Mouse (Mus musculus) lung, postnatal 0 days (tissue): ENCODE results near the gene Churc1.

Experiments used
- CTCF ChIP-seq: IDR thresholded peaks from 2 replicates; pipeline ENCODE4 v1.5.1; 2016; ENCODE audit warnings: antibody characterized with exemption, mild to moderate bottlenecking
- EP300 ChIP-seq: IDR thresholded peaks from 2 replicates; pipeline ENCODE4 v1.6.1; 2016; ENCODE audit warnings: antibody characterized with exemption, mild to moderate bottlenecking, control low read depth

GRCm38 (mm10) chr12:76776898-76777297 lies 11.6 kb downstream of the Churc1 start:
- TF ChIP-seq CTCF (no peak), EP300 (no peak)
